Mouse (Mus musculus) cerebral cortex, adult 2 months (tissue): Measurements from ENCODE around the gene Bcar3.

Source experiments
- WGBS: fragments of 180-500 bp; shearing (Covaris S2); methylation state at CpG from one replicate; pipeline ENCODE4 v1.1.7; 2018; 5-methylcytosine and 5-hydroxymethylcytosine counted together

The Bcar3 gene

GRCm38 (mm10) chr3:122293954-122294850 is at the start of gene Bcar3:
Gene Bcar3 (plus strand): TSS chr3:122294136.
- 4% methylated on average over 37 of the region's 37 CpGs for WGBS

- 34% methylated on average over 6 of the region's 6 CpGs for whole genome bisulfite sequencing
Observed at GRCm38 (mm10) chr3:122244759-122245158, 49.2 kb upstream of the Bcar3 start.

GRCm38 (mm10) chr3:122245215-122245877 is 48.6 kb upstream of the Bcar3 start, which contains the start of gene Gclm:
Gene Gclm (plus strand): TSS chr3:122245557.
- WGBS = under 1% methylated on average over 70 of the region's 90 CpGs

DNA sequence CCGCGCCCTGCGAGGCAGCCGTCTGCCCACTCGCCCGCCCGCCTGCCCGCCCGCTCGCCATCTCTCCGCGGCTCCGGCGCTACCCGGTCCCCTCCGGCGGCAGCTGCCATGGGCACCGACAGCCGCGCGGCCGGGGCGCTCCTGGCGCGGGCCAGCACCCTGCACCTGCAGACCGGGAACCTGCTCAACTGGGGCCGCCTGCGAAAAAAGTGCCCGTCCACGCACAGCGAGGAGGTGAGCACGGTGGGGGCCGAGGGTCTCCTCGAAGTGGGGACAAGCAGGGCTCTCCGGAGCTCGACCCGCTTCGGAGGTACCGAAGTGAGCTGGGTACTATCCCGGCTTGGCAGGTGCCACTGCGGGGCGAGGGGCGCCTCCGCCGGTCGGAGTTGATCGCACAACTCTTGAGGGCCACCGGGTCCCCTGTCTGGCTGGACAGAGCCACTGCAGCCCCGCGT is 48.0 kb upstream of the Bcar3 start:
- under 1% methylated on average over 47 of the region's 50 CpGs for WGBS

DNA sequence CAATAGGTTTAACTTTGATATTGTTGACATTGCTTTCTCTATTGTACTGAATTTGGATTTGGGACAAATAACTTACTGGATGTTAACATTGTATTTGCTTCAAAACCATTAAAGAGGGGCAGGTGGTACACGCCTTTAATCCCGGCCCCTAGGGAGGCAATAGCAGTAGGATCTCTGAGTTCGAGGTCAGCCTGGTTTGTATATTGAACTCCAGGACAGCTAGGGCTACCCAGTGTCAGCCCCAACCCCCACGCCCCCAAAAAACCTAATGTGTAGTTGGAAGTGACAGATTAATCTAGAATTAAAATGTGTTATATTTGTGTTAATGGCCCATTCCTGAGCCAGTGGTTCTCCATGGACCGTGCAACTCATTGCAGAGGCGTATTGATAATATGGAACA is 47.5 kb upstream of the Bcar3 start:
- WGBS = 34% methylated on average over 6 of the region's 6 CpGs

GRCm38 (mm10) chr3:122246986-122247767 is 46.8 kb upstream of the Bcar3 start:
- 52% methylated on average over 12 of the region's 12 CpGs for WGBS

DNA sequence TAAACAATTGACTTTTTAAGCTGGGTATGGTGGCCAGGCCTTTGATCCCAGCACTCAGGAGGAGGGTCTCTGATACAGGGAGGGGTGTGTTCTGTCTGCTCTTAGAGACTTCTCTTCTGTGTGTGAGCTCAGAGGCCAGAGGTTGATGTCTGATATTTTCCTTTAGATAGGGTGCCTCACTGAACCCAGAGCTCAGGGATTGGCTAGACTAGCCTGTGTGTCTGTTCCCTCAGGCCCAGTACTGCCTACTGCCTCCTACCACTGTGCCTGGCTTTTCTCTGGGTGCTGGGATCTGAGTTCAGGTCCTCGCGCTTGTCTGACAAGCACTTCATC is 46.2 kb upstream of the Bcar3 start:
- WGBS = 86% methylated on average over 2 of the region's 2 CpGs

DNA sequence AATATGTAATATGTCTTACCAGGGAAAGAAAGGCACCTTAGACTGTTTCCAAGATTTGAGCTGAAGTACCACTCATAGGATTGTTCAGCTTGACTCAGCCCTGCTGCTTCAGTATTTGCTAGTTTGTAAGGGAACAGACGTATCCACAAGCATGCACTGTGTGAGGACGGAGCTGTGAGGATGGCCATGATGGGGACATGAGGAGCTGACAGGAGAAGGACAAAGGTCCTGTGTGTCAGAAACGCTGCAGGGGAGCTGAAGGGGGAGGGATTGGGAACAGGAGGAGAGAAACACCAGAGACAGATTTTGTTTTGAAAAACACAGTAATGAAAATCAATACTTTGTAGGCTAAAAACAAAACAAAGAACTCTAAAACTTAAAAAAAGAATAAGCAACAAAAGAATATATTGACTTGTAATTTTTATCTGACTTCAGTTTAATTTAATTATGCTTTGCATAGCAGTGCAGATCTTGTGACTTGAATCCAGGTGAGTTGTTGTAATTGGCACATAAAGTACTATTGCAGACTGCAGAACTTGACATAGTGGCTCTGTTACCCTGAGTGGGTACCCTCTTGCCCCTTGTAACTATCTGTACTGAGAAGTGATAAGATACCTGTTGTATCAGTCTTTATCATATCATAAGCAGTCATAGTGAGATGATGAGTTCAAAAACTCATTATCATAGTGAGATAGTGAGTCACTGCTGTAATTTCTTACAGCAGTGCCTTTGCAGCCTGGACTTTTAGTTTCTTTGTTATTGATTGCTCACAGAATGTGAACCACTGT is 41.3 kb upstream of the Bcar3 start:
- WGBS = 54% methylated on average over 3 of the region's 3 CpGs

GRCm38 (mm10) chr3:122254050-122254449 is 39.9 kb upstream of the Bcar3 start:
- WGBS = 88% methylated on average over 7 of the region's 7 CpGs

GRCm38 (mm10) chr3:122269986-122270385 is 23.9 kb upstream of the Bcar3 start:
- WGBS = 80% methylated on average over 5 of the region's 5 CpGs

DNA sequence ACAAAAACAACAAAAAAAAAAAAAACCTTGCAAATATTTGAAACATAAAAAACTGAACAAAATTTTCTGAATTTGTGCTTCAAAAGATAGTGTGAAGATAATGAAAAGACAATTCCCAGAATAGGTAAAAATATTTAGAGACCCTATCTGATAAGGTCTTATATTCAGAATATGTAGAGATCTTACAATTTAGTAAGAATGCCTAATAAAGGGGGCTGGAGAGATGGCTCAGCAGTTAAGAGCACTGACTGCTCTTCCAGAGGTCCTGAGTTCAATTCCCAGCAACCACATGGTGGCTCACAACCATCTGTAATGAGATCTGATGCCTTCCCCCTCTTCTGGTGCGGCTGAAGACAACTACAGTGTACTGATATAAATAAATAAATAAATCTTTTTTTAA is 21.4 kb upstream of the Bcar3 start:
- WGBS = 41% methylated on average over 1 of the region's 1 CpGs

DNA sequence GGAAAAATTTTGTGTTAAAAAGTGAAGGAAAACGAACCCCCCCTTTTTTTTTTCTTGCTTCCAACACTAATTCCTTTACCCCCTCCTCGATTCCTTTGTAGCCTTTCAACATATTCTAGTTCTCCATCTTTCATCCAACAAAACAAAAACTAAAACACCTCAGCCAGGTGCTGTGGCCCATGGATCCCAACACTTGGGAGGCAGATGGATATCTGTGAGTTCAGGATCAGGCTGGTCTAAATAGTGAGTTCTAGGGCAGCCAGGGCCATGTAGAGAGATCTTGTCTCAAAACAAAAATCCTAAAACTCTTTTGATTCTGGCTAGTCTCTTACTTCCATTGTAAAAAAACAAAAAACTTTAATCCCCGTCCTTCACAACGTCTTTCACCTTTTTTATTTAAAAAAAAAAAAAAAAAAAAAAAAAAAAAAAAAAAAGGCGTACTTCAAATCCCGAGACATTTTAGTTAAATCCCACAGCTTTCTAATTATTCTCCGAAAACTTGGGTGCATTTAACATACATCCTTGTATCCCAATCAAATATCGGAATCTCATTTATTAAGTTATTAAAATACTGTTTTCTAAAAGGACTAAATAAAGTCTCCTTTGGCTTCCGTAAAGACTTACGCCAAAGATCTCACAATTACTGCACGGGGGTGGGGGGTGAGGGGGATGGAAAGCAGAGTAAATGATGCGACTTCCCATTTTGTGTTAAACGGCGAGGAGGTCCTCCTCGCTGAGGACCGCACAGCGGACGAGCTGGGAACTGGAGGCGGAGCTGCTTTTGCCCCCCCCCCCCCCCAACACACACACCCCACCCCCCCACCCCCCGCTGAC is 20.3 kb upstream of the Bcar3 start:
- 8% methylated on average over 20 of the region's 20 CpGs for WGBS

GRCm38 (mm10) chr3:122274241-122275024 is 19.5 kb upstream of the Bcar3 start, which contains the start of gene Dnttip2:
Gene Dnttip2 (plus strand): TSS chr3:122274388.
- under 1% methylated on average over 57 of the region's 57 CpGs for WGBS

DNA sequence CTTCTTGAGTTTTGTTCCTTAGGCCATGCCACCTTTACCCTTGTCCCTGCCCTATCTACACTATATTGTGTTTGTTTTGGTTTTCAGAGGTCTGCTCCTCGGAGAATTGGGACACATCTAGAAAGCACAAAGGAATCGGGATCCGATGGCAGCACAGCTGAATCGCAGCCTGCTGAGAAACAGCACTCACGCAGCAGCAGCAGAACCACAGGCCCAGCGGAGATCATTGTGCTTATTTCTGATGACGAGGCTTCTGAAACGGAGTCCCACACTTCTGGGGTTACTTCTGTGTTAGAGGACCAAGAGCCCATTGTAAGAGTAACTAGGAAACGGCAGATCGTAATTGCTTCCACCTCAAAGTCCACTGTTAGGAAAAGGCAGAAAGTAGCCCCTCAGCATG is 18.8 kb upstream of the Bcar3 start:
- WGBS = 68% methylated on average over 10 of the region's 10 CpGs

GRCm38 (mm10) chr3:122287195-122287594 is 6.7 kb upstream of the Bcar3 start:
- 81% methylated on average over 5 of the region's 5 CpGs for WGBS

GRCm38 (mm10) chr3:122288613-122289195 is 5.2 kb upstream of the Bcar3 start:
- WGBS = 83% methylated on average over 5 of the region's 5 CpGs

DNA sequence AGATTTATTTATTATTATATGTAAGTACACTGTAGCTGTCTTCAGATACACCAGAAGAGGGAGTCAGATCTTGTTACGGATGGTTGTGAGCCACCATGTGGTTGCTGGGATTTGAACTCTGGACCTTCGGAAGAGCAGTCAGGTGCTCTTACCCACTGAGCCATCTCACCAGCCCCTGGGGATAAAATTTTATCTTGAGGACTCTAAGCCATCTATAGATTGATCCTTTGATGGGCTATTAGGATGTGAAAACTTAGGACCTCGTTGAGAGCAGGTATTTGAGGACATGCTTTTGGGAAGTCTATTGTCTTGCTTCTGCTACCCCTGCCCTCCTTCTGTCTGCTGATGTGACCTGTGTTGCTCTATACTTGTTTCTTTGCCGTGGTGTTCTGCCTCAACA is 4.6 kb upstream of the Bcar3 start:
- WGBS = 66% methylated on average over 4 of the region's 4 CpGs

- 66% methylated on average over 7 of the region's 7 CpGs for WGBS
Observed at GRCm38 (mm10) chr3:122290696-122291095, 3.2 kb upstream of the Bcar3 start.

GRCm38 (mm10) chr3:122291828-122292227 is 2.1 kb upstream of the Bcar3 start:
- 24% methylated on average over 12 of the region's 12 CpGs for WGBS
